Mouse (Mus musculus): ENCODE data around the gene Nkx2-1.
"Not testable (repeated sequence)": the region's sequence is repeated elsewhere in the genome, so short reads cannot be mapped to it uniquely, and the experiment has no call there.

Nkx2-1 gene

GRCm38 (mm10) chr12:56536884-56537265, at the start of gene Nkx2-1:
Gene Nkx2-1 (minus strand): TSS chr12:56536908.
- no peak for DNase-seq

DNA sequence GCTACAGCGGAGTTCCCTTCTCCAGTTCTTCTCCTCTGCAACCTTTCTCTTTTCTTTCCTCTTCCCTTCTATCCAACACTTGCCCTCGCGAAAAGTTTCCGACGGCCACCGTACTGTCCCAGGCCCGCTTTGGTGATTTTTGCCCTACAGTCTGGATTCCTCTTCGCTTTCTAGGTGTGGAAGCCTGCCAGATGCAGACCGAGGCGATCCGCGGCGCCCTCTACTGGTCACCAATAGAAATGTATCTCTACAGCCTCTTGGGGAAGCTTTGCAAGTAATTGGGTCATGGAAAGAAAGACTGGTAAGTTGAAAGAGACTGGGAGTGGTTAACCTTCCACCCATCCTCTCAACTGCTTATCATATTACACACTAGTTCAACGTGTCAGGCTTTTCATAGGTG, 4.4 kb upstream of the Nkx2-1 start:
- DNase-seq, result peak; percentile 80

GRCm38 (mm10) chr12:56540591-56540990, 3.9 kb upstream of the Nkx2-1 start:
- no peak for DNase-seq

DNA sequence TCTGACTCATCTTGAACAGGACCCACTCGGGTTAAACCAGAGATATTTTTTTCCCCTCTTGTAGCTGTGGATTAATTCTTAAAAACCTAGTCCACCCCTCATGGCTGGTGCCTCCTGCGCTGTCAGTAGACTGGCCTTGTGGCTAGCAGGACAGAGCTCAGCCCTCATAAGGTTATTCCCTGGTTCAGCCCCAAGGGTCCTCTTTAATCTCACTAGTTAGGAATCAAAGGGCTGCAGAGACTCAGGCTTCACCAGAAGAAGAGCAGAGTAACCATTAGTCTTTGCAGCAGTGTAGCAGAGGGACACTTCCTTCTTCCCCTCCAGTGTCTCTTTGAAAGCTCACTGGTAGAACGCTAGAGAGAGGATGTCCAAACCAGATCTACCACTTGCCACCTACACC, 1.9 kb upstream of the Nkx2-1 start:
- no peak for DNase-seq

GRCm38 (mm10) chr12:56537931-56538330, 1.2 kb upstream of the Nkx2-1 start:
- DNase-seq, result peak; percentile 17

GRCm38 (mm10) chr12:56537342-56537741, 634 bp upstream of the Nkx2-1 start:
- DNase-seq, result peak; percentile 40

DNA sequence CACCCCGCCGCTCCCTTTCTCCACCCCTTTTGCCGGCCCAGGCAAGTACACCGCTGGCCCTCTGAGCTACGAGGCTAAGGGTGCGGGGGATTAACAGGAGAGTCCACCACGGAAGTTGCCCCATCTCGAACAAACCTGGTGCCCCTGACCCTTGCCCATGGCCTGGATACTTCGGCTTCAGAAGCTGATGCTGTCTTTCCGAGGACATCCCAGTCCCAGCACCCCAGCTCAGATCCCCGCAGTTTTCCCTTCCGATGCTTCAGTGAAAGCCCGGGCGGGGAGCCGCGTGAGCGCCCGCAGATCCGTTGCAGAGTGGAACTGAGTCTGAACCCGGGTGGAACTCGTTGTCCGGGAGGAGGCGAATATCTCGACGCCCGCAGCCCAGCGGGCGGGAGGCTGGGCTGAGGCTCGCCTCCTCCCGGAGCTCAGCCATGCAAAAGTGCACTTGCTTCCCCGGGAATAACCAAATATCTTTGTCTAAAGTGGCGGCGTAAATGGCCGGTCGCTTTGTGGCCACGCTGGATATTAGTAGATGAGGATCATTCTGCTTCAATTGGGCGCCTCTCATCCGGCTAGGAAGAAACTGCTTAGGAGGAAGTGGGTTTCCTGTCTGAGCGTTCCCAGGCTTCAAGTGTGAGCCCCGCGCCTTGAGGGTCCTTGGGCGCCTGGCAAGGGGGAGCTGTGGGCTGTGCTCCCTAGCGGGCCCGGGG, 379 bp downstream of the Nkx2-1 start:
- DNase-seq, result peak; percentile 41

GRCm38 (mm10) chr12:56535411-56536173, 1.1 kb downstream of the Nkx2-1 start:
- DNase-seq, result peak; percentile 35

- peak; percentile 47 for DNase-seq
Observed at GRCm38 (mm10) chr12:56534651-56535326, 1.9 kb downstream of the Nkx2-1 start.

DNA sequence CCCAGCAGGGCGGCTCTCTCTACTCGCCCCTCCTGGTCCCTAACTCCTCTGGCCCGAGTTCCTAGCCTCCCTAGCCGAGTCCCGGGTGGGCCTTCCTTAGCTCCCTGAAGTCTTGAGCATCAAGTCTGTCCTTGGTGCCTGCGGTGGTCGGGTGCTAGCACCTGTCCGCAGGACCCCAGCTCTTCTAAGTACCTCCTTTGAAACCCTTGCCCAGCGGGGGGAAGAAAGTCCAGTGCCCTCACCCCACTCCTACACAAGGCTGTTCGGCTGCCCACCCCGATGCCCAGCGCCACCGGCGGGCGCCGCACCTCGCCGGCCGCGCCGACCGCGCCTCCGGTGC, 2.4 kb downstream of the Nkx2-1 start:
- no peak for DNase-seq

- DNase-seq, result peak; percentile 39
Observed at GRCm38 (mm10) chr12:56533501-56534310, 3.0 kb downstream of the Nkx2-1 start.

- peak; percentile 51 for DNase-seq
Observed at GRCm38 (mm10) chr12:56532986-56533495, 3.7 kb downstream of the Nkx2-1 start.

DNA sequence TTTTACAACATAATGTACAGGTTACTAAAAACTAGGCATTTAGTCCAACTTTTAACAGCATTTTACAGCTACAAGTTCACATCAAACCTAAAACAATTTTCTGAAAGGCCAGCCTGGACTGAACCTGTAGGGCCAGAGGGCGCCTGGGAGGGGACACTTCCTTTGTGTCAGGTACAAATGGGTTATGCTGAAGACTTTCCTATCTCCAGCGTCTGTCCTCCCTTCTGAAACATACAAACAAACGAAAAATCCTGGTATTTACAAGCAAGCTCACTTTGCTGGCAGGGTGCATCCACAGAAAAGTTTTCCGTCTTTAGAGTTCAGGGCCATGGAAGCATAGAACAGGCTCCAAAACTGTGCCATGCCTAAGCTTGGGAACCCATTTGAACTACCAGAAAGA, 4.6 kb downstream of the Nkx2-1 start:
- DNase-seq, result no peak

- no peak for DNase-seq
Observed at GRCm38 (mm10) chr12:56531051-56531620, 5.6 kb downstream of the Nkx2-1 start.

DNA sequence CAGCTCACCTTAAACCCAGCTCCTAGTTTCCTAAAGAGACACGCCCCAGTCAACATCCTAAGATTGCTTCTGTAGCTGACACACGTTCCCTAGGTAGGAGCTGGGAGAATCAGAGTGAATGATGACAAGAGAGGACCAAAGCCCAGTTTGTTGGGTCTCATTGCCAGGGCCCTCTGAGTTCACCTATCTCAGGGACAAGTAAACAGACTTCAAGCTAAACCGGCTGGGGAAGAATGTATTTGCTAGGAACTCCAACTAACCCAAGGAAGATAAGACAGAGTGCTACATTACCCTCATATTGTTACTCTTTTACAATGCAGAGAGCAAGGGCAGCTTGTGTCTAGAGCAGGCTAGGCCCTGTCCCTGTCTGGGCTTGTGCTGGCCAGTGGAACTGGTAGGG, 6.8 kb downstream of the Nkx2-1 start:
- DNase-seq, result no peak

DNA sequence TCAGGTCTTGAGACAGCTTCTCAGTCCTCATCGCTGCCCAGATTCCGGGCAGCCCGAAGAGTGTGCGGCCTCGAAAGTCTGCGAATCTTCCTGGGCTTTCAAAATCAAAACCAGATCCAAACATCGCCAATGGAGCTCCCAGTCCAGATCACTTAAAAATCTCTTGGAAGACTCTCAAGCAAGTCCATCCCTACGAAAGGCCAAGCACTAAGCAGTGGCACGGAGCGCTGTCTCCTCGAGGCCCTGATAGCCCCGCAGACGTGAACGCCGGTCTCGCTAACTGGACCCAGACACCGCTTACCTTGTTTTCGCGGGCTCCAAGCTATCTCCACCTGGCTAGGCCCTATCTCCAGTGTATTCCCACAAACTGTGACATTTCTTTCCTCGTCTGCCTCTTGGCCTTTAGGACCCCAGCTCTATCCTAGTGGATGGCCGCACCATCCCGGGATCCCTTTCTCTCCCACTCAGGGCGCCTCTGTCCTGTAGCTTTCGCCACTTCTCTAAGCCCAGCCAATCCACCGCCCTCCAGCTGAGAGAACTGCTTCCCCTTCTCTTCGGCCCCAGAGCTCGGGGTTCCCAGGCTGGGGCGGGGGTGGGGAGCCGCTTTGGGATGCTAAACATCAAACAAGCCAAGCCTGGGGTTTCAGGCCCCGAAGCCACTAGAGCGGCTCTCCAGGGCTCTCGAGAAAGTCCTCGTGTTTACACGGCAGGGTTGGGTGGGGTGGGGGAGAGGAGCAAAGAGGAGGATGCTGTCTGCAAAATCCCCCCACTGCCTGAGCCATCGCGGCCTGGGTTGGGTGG, 7.6 kb downstream of the Nkx2-1 start:
- DNase-seq, result no peak

DNA sequence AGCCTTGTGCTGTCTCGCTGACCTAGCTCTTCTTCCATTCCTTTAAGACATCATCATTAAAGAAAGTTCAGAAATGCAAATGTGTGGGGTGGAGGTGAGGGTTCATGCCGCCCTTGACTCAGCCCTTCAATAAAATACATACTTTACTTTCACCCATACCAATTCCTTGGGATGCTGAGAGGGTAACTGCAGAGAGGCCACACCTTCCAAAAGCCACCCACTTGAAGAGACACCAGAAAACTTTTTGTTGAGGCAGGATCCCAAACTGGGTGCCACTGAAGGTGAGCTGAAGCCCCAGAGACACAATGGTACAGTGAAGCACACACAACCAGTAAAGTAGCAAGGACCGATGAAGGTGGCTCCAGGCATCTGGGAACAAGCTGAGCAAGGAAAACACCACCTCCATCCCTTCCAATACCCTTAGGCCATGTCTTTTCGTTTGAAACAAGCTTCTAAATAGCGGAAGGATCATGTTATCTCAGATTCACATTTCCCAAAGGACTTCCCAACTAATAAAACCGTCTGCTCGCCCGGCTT, 8.6 kb downstream of the Nkx2-1 start:
- no peak for DNase-seq

DNA sequence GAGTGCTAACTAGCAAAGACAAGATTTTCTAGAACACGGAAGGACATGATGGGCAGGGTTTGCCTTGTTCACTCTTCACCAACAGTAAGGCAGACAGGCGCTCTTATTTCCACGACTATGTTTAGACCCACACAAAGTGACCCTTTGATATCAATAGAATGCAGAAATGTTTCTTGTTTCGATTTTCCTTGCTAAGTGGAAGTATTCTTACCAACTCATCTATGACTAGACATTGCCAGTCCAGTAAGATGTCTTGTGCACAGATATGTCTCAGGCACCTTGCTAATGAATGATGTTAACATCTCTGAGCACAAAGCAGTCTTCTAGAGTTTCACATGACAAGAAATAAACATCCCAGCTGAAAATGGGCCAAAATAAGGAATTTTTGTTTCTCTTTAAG, 9.6 kb downstream of the Nkx2-1 start:
- no peak for DNase-seq

GRCm38 (mm10) chr12:56525219-56525797, 11.4 kb downstream of the Nkx2-1 start:
- DNase-seq, result not testable (repeated sequence)

DNA sequence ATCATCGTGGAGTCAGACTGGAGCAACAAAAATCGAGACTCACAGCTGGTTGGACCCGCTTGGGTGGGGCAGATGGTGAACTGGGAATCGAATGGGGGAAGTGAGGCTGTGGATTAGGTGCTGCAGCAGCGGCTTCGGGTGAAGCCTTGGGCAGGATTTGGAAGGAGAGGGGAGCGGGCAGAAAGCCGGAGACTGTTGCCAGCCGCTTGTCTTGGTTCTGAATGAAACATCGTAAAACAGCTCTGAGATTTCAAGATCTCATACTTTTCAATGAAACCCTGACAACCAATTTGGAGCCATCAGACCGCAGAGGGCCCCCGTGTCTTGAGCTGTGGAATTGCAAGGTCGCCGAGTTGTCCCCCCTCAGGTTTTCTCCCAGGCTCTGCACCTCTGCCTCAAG, 12.5 kb downstream of the Nkx2-1 start:
- no peak for DNase-seq

DNA sequence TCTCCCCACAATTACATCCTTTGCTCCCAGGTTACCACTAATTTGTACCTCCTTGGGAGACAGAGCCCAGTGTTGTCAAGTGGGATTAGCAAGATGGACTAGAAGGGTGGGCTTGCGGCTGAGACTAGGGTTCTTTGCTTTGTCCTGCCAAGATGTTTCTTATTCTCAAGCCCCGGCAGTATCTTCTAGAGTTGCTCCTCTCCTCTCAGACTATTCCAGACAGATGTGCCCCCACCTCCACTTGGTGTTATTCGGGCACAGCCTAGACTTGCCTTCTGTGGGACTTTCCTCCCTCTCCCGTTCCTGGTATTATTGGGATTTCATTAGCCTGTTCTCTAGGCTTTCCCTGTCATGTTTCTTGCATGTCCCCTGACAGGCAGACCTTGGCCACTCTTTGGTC, 14.5 kb downstream of the Nkx2-1 start:
- DNase-seq, result no peak
